Mouse (Mus musculus): ENCODE results near the gene 2310022B05Rik. TPM values are rescaled to one million over a fixed set of nuclear protein-coding genes. Genes with fewer than 3 reads are reported as not detected.

Gene 2310022B05Rik
- polyA plus RNA-seq, 1 experiment from 2014 or later, result 17.0 TPM

GRCm38 (mm10) chr8:124648311-124648710 is 14.9 kb downstream of the 2310022B05Rik start:
- ATAC-seq, result no peak
- H3K27ac ChIP-seq (ENCODE audit: low read length), result no peak overlapping the region
- H3K36me3 ChIP-seq (ENCODE audit: control insufficient read depth, insufficient read depth, low read length), result 0 out of 2 replicates have a peak, but pooled peaks cover 8% of the 10 kb centered on the region
- H3K4me3 ChIP-seq (ENCODE audit: low read length), result no peak overlapping the region
- no peak overlapping the region for H3K4me2 ChIP-seq (ENCODE audit: low read depth, low read length)
- H3K9ac ChIP-seq (ENCODE audit: low read depth, low read length), result no peak overlapping the region
- no peaks in the 10 kb centered on the region for H3K9me3 ChIP-seq (ENCODE audit: control insufficient read depth, low read length)
- H3K4me1 ChIP-seq (ENCODE audit: control insufficient read depth, insufficient read depth, low read length), result peaks cover 34% of the 10 kb centered on the region
- H3K27me3 ChIP-seq (replicated peaks; ENCODE audit: control insufficient read depth, insufficient read depth, low read length), result no peaks in the 10 kb centered on the region

DNA sequence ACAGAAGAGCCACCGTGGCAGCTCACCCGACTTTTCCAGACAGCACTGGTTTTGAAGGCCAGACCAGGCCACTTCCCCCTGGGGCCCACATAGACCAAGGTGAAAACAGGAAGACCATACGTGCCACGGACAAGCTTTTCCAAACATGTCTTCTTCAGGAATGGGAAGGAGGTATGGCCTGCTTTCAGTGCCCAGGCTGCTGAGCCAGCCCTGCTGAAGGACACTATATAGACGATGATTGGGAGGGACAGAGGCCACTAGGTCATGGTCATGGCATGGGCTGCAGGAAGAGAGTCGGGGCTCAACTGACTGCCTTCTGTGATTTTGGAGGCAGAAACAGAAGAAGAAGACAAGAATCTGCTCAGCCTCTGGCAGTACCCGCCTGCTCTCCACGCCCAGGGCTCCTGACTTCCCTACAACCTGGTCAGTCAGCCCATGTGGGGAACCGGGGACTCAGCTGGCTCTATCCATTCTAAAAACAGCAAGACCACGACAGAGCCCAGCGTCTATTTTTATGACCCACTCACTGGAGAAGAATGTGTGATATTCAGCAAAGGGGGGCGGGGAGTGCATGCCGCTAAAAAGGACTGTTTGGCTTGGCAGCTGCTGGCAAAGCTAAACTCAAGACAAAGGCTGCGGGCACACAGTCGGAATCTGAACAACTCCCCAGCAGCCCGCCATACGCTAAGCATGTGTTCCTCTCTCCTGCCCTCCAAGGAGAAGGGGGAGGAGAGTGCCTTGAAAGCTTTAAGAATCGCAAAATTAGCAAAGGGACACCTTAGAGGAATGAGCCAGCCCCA is 19.4 kb downstream of the 2310022B05Rik start:
- no peaks in the 10 kb centered on the region for H3K9me3 ChIP-seq (ENCODE audit: control insufficient read depth, low read length)
- H3K27ac ChIP-seq (ENCODE audit: low read length), result peak overlapping the region; percentile 69
- H3K9ac ChIP-seq (ENCODE audit: low read depth, low read length), result peak overlapping the region; percentile 11; the same call in 1 of the 2 replicates
- no peak overlapping the region for H3K4me2 ChIP-seq (ENCODE audit: low read depth, low read length)
- ATAC-seq, result peak; percentile 49; the same call in 1 of the 2 replicates
- H3K4me1 ChIP-seq (ENCODE audit: control insufficient read depth, insufficient read depth, low read length), result peaks cover 18% of the 10 kb centered on the region
- no peak overlapping the region for H3K4me3 ChIP-seq (ENCODE audit: low read length)
- H3K27me3 ChIP-seq (replicated peaks; ENCODE audit: control insufficient read depth, insufficient read depth, low read length), result no peaks in the 10 kb centered on the region
- WGBS, result 43% methylated on average over 18 of the region's 18 CpGs
- peaks cover 12% of the 10 kb centered on the region; the same call in 1 of the 2 replicates for H3K36me3 ChIP-seq (ENCODE audit: control insufficient read depth, insufficient read depth, low read length)

DNA sequence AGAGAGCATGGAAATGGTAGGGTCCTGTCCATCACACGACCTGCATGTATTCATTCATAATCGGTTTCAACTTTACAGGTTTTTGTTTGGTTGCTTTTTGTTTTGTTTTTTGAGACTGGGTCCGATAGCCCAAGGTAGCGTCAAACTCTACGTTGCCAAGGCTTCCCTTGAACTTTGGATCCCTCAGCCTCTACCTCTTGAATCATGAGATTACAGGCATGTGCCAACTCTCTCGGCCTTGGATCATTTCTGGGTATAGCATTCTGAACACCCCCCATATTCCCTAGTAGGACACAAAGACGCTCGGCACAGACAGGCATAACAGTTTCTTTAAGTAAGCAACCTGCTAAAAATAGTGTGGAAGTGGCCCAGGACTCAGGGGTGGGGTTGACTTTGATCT is 21.6 kb downstream of the 2310022B05Rik start:
- no peaks in the 10 kb centered on the region for H3K27me3 ChIP-seq (replicated peaks; ENCODE audit: control insufficient read depth, insufficient read depth, low read length)
- no peak overlapping the region for H3K4me2 ChIP-seq (ENCODE audit: low read depth, low read length)
- H3K9ac ChIP-seq (ENCODE audit: low read depth, low read length), result no peak overlapping the region
- H3K36me3 ChIP-seq (ENCODE audit: control insufficient read depth, insufficient read depth, low read length), result peaks cover 17% of the 10 kb centered on the region; the same call in 1 of the 2 replicates
- 90% methylated on average over 8 of the region's 8 CpGs for WGBS
- H3K9me3 ChIP-seq (ENCODE audit: control insufficient read depth, low read length), result no peaks in the 10 kb centered on the region
- no peak overlapping the region for H3K27ac ChIP-seq (ENCODE audit: low read length)
- peaks cover 15% of the 10 kb centered on the region for H3K4me1 ChIP-seq (ENCODE audit: control insufficient read depth, insufficient read depth, low read length)
- no peak for ATAC-seq
- H3K4me3 ChIP-seq (ENCODE audit: low read length), result no peak overlapping the region

GRCm38 (mm10) chr8:124635247-124635502 is 28.0 kb downstream of the 2310022B05Rik start:
- H3K9ac ChIP-seq (ENCODE audit: low read depth, low read length), result no peak overlapping the region
- no peak for ATAC-seq
- WGBS, result 80% methylated on average over 8 of the region's 8 CpGs
- H3K27me3 ChIP-seq (replicated peaks; ENCODE audit: control insufficient read depth, insufficient read depth, low read length), result no peaks in the 10 kb centered on the region
- no peaks in the 10 kb centered on the region for H3K9me3 ChIP-seq (ENCODE audit: control insufficient read depth, low read length)
- H3K27ac ChIP-seq (ENCODE audit: low read length), result no peak overlapping the region
- no peaks in the 10 kb centered on the region for H3K4me1 ChIP-seq (ENCODE audit: control insufficient read depth, insufficient read depth, low read length)
- no peak overlapping the region for H3K4me2 ChIP-seq (ENCODE audit: low read depth, low read length)
- peaks cover 13% of the 10 kb centered on the region; the same call in 1 of the 2 replicates for H3K36me3 ChIP-seq (ENCODE audit: control insufficient read depth, insufficient read depth, low read length)
- H3K4me3 ChIP-seq (ENCODE audit: low read length), result no peak overlapping the region

- Histone ChIP-seq H3K27ac (ENCODE audit: low read length) (no peak overlapping the region), H3K9me3 (ENCODE audit: control insufficient read depth, low read length) (no peaks in the 10 kb centered on the region), H3K9ac (ENCODE audit: low read depth, low read length) (no peak overlapping the region), H3K36me3 (ENCODE audit: control insufficient read depth, insufficient read depth, low read length) (peaks cover 13% of the 10 kb centered on the region; the same call in 1 of the 2 replicates), H3K4me3 (ENCODE audit: low read length) (no peak overlapping the region), H3K27me3 (replicated peaks; ENCODE audit: control insufficient read depth, insufficient read depth, low read length) (no peaks in the 10 kb centered on the region), H3K4me2 (ENCODE audit: low read depth, low read length) (no peak overlapping the region), H3K4me1 (ENCODE audit: control insufficient read depth, insufficient read depth, low read length) (no peaks in the 10 kb centered on the region)
- ATAC-seq, result no peak
- 83% methylated on average over 13 of the region's 13 CpGs for WGBS
These were observed 28.5 kb downstream of the 2310022B05Rik start for GRCm38 (mm10) chr8:124634411-124635246.

- Histone ChIP-seq H3K36me3 (ENCODE audit: control insufficient read depth, insufficient read depth, low read length) (0 out of 2 replicates have a peak, but pooled peaks cover 7% of the 10 kb centered on the region), H3K9ac (ENCODE audit: low read depth, low read length) (no peak overlapping the region), H3K27me3 (replicated peaks; ENCODE audit: control insufficient read depth, insufficient read depth, low read length) (no peaks in the 10 kb centered on the region), H3K4me1 (ENCODE audit: control insufficient read depth, insufficient read depth, low read length) (no peaks in the 10 kb centered on the region), H3K27ac (ENCODE audit: low read length) (peak overlapping the region; percentile 68), H3K9me3 (ENCODE audit: control insufficient read depth, low read length) (no peaks in the 10 kb centered on the region), H3K4me2 (ENCODE audit: low read depth, low read length) (no peak overlapping the region), H3K4me3 (ENCODE audit: low read length) (no peak overlapping the region)
- 65% methylated on average over 14 of the region's 14 CpGs for WGBS
- peak; percentile 52; the same call in 1 of the 2 replicates for ATAC-seq
These were observed 30.0 kb downstream of the 2310022B05Rik start for GRCm38 (mm10) chr8:124633001-124633703.

- Histone ChIP-seq H3K4me2 (ENCODE audit: low read depth, low read length) (no peak overlapping the region), H3K9me3 (ENCODE audit: control insufficient read depth, low read length) (no peaks in the 10 kb centered on the region), H3K27ac (ENCODE audit: low read length) (peak overlapping the region; percentile 42), H3K4me1 (ENCODE audit: control insufficient read depth, insufficient read depth, low read length) (no peaks in the 10 kb centered on the region), H3K36me3 (ENCODE audit: control insufficient read depth, insufficient read depth, low read length) (0 out of 2 replicates have a peak, but pooled peaks cover 4% of the 10 kb centered on the region), H3K4me3 (ENCODE audit: low read length) (no peak overlapping the region), H3K9ac (ENCODE audit: low read depth, low read length) (no peak overlapping the region), H3K27me3 (replicated peaks; ENCODE audit: control insufficient read depth, insufficient read depth, low read length) (no peaks in the 10 kb centered on the region)
- WGBS, result 29% methylated on average over 7 of the region's 7 CpGs
- 0 out of 2 replicates have a peak, but pooled peaks have one; percentile 24 for ATAC-seq
These were observed 31.2 kb downstream of the 2310022B05Rik start for GRCm38 (mm10) chr8:124631966-124632365.

GRCm38 (mm10) chr8:124630891-124631290 is 32.3 kb downstream of the 2310022B05Rik start:
- Histone ChIP-seq H3K9me3 (ENCODE audit: control insufficient read depth, low read length) (no peaks in the 10 kb centered on the region), H3K4me1 (ENCODE audit: control insufficient read depth, insufficient read depth, low read length) (no peaks in the 10 kb centered on the region), H3K4me3 (ENCODE audit: low read length) (no peak overlapping the region), H3K27ac (ENCODE audit: low read length) (no peak overlapping the region), H3K36me3 (ENCODE audit: control insufficient read depth, insufficient read depth, low read length) (no peaks in the 10 kb centered on the region), H3K9ac (ENCODE audit: low read depth, low read length) (no peak overlapping the region), H3K27me3 (replicated peaks; ENCODE audit: control insufficient read depth, insufficient read depth, low read length) (no peaks in the 10 kb centered on the region), H3K4me2 (ENCODE audit: low read depth, low read length) (no peak overlapping the region)
- ATAC-seq, result no peak
- WGBS, result 84% methylated on average over 4 of the region's 4 CpGs

DNA sequence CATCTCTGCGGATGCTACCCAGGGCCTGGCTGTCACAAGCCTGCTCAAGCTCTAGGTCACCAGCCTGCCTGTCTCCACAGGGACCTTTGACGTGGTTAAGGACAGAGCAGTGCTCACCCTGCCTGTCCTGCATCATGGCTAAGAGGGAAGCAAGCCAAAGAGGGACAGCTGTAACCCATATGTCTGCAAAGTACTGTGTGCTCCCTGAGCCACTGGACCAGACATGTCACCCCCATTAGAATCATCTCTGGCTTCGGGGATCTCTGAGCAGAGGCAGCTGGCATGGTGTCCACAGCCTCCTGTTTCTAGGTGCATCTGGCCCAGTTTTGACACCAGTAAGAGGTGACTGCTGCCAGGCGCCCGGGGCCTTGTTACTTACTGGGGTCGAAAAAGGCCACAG is 32.7 kb downstream of the 2310022B05Rik start:
- H3K27ac ChIP-seq (ENCODE audit: low read length), result no peak overlapping the region
- no peak overlapping the region for H3K4me2 ChIP-seq (ENCODE audit: low read depth, low read length)
- no peaks in the 10 kb centered on the region for H3K36me3 ChIP-seq (ENCODE audit: control insufficient read depth, insufficient read depth, low read length)
- no peak overlapping the region for H3K4me3 ChIP-seq (ENCODE audit: low read length)
- ATAC-seq, result 0 out of 2 replicates have a peak, but pooled peaks have one; percentile 20
- H3K9me3 ChIP-seq (ENCODE audit: control insufficient read depth, low read length), result no peaks in the 10 kb centered on the region
- 72% methylated on average over 6 of the region's 6 CpGs for WGBS
- H3K9ac ChIP-seq (ENCODE audit: low read depth, low read length), result no peak overlapping the region
- H3K4me1 ChIP-seq (ENCODE audit: control insufficient read depth, insufficient read depth, low read length), result no peaks in the 10 kb centered on the region
- no peaks in the 10 kb centered on the region for H3K27me3 ChIP-seq (replicated peaks; ENCODE audit: control insufficient read depth, insufficient read depth, low read length)

Data from intestine, embryonic 16.5 days (tissue).